Mouse (Mus musculus) myocyte (in vitro differentiated cells): ENCODE results near the gene Sbpl. TPM values are rescaled to one million over a fixed set of nuclear protein-coding genes. Genes with fewer than 3 reads are reported as not detected.

Experiments used
- H3K27me3 ChIP-seq: one replicate; pipeline ENCODE4 v1.6.1; 2011; ENCODE audit not compliant: control insufficient read depth, insufficient read depth, insufficient read length
- H3K36me3 ChIP-seq: one replicate; pipeline ENCODE4 v1.6.1; 2011; ENCODE audit not compliant: control insufficient read depth, insufficient read depth
- H3K4me2 ChIP-seq: one replicate; pipeline ENCODE4 v1.6.1; 2011; ENCODE audit warnings: low read depth, control low read depth
- H3K4me3 ChIP-seq: one replicate; pipeline ENCODE4 v1.5.1; 2011; ENCODE audit warnings: mild to moderate bottlenecking, control low read depth, moderate library complexity
- H3K79me2 ChIP-seq: one replicate; pipeline ENCODE4 v1.6.1; 2011; ENCODE audit not compliant: control insufficient read depth, insufficient read depth
- H3ac ChIP-seq: one replicate; pipeline ENCODE4 v1.6.1; 2011; ENCODE audit not compliant: control insufficient read depth, insufficient read length
- CEBPB ChIP-seq: IDR thresholded peaks from 2 replicates; pipeline ENCODE4 v1.6.1; 2011; ENCODE audit warnings: mild to moderate bottlenecking, moderate library complexity; ENCODE audit not compliant: poor library complexity, insufficient read depth, severe bottlenecking
- E2F4 ChIP-seq: IDR thresholded peaks from one replicate; pipeline ENCODE4 v1.6.1; 2011; ENCODE audit warnings: mild to moderate bottlenecking, control low read depth, moderate library complexity; ENCODE audit not compliant: insufficient read depth
- MAX ChIP-seq: IDR thresholded peaks from one replicate; pipeline ENCODE4 v1.6.1; 2011; ENCODE audit warnings: low read depth, mild to moderate bottlenecking, control low read depth
- MYOD1 ChIP-seq, 3 experiments: IDR thresholded peaks; one replicate each; pipeline ENCODE4 v1.6.1; 2011; ENCODE audit warnings: control low read depth in 2 of 3, low read depth in 2 of 3, mild to moderate bottlenecking in 2 of 3, moderate library complexity in 1 of 3; ENCODE audit not compliant: insufficient read length in 2 of 3, control insufficient read depth in 1 of 3
- MYOG ChIP-seq, 3 experiments: IDR thresholded peaks; one replicate each; pipeline ENCODE4 v1.6.1; 2011; ENCODE audit warnings: control low read depth in 2 of 3, low read depth in 2 of 3, mild to moderate bottlenecking in 2 of 3; ENCODE audit not compliant: insufficient read length in 2 of 3, control insufficient read depth in 1 of 3, insufficient read depth in 1 of 3
- POLR2A ChIP-seq: IDR thresholded peaks from one replicate; pipeline ENCODE4 v1.6.1; 2011; ENCODE audit warnings: low read depth, mild to moderate bottlenecking, control low read depth, moderate library complexity; ENCODE audit not compliant: insufficient read length
- POLR2AphosphoS2 ChIP-seq: IDR thresholded peaks from one replicate; pipeline ENCODE4 v1.6.1; 2011; ENCODE audit warnings: low read depth, control low read depth; ENCODE audit not compliant: insufficient read length
- REST ChIP-seq: IDR thresholded peaks from one replicate; pipeline ENCODE4 v1.6.1; 2011; ENCODE audit warnings: mild to moderate bottlenecking, control low read depth, moderate library complexity; ENCODE audit not compliant: insufficient read depth, insufficient read length
- SRF ChIP-seq: IDR thresholded peaks from one replicate; pipeline ENCODE4 v1.6.1; 2011; ENCODE audit warnings: low read depth; ENCODE audit not compliant: control insufficient read depth, insufficient read length
- TCF12 ChIP-seq: IDR thresholded peaks from one replicate; pipeline ENCODE4 v1.6.1; 2011; ENCODE audit warnings: mild to moderate bottlenecking, control low read depth; ENCODE audit not compliant: poor library complexity, insufficient read depth, severe bottlenecking
- TCF3 ChIP-seq: IDR thresholded peaks from one replicate; pipeline ENCODE4 v1.6.1; 2011; ENCODE audit warnings: low read depth, control low read depth; ENCODE audit not compliant: insufficient read length
- USF1 ChIP-seq: IDR thresholded peaks from one replicate; pipeline ENCODE4 v1.6.1; 2011; ENCODE audit warnings: low read depth, mild to moderate bottlenecking, control low read depth, moderate library complexity
- polyA plus RNA-seq: library from polyadenylated mRNA; unstranded; fragments of >200 nt; fragmentation: generic; extraction: Trizol; gene quantifications from one replicate; pipeline ENCODE4 v1.2.1, GENCODE M21; 2012; ENCODE audit warnings: missing spikeins

The Sbpl gene
- polyA plus RNA-seq, 1 experiment, result not detected

- Histone ChIP-seq H3K4me3 (no peak overlapping the region), H3ac (no peak overlapping the region), H3K27me3 (peaks cover 4% of the 10 kb centered on the region), H3K36me3 (no peaks in the 10 kb centered on the region), H3K79me2 (no peaks in the 10 kb centered on the region), H3K4me2 (no peak overlapping the region)
- TF ChIP-seq MAX (no peak), SRF (no peak), E2F4 (no peak), USF1 (no peak), TCF12 (no peak)
Measured at GRCm38 (mm10) chr17:23971315-23971714, 16.2 kb upstream of the Sbpl start.

- peaks cover 4% of the 10 kb centered on the region for H3K27me3 ChIP-seq
- H3K4me2 ChIP-seq, result no peak overlapping the region
- H3K36me3 ChIP-seq, result no peaks in the 10 kb centered on the region
- no peak overlapping the region for H3K4me3 ChIP-seq
- H3ac ChIP-seq, result no peak overlapping the region
- no peaks in the 10 kb centered on the region for H3K79me2 ChIP-seq
- TF ChIP-seq POLR2AphosphoS2 (no peak), MYOD1 (IDR thresholded peaks at IDR 0.05; ENCODE audit: control insufficient read depth in 1 of 3, insufficient read length in 2 of 3, low read depth in 2 of 3) (no peak), USF1 (no peak), POLR2A (no peak), MAX (no peak)
Measured at GRCm38 (mm10) chr17:23969231-23969630, 14.2 kb upstream of the Sbpl start.

DNA sequence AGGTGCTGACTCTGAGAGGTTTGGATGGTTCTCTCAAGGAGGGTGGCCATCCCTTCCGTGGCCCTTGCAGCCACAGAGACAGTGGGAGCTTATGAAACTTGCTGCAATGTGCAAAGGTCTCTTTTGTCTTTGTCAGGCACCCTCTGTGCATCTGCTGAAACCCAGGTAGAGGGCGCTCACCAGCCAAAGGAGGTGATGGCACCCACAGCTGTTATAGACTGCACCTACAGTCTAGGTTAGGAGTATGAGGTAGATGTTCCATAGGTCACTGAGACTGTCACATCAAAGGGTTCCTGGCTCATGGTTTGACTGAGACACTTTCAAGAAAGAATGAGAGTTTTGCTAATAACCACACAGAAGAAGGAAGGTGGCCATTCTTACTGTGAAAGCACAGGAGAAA, 13.7 kb upstream of the Sbpl start:
- TF ChIP-seq MYOD1 (IDR thresholded peaks at IDR 0.05; ENCODE audit: control insufficient read depth in 1 of 3, insufficient read length in 2 of 3, low read depth in 2 of 3) (no peak), USF1 (no peak), TCF12 (no peak), SRF (no peak), MYOG (IDR thresholded peaks at IDR 0.05; ENCODE audit: control insufficient read depth in 1 of 3, insufficient read depth in 1 of 3, insufficient read length in 2 of 3, low read depth in 2 of 3) (no peak), POLR2A (no peak), MAX (no peak), POLR2AphosphoS2 (no peak), TCF3 (no peak), REST (no peak), E2F4 (no peak), CEBPB (no peak)
- Histone ChIP-seq H3K27me3 (peaks cover 4% of the 10 kb centered on the region), H3K79me2 (no peaks in the 10 kb centered on the region), H3K4me3 (no peak overlapping the region), H3K4me2 (no peak overlapping the region), H3K36me3 (no peaks in the 10 kb centered on the region), H3ac (no peak overlapping the region)

DNA sequence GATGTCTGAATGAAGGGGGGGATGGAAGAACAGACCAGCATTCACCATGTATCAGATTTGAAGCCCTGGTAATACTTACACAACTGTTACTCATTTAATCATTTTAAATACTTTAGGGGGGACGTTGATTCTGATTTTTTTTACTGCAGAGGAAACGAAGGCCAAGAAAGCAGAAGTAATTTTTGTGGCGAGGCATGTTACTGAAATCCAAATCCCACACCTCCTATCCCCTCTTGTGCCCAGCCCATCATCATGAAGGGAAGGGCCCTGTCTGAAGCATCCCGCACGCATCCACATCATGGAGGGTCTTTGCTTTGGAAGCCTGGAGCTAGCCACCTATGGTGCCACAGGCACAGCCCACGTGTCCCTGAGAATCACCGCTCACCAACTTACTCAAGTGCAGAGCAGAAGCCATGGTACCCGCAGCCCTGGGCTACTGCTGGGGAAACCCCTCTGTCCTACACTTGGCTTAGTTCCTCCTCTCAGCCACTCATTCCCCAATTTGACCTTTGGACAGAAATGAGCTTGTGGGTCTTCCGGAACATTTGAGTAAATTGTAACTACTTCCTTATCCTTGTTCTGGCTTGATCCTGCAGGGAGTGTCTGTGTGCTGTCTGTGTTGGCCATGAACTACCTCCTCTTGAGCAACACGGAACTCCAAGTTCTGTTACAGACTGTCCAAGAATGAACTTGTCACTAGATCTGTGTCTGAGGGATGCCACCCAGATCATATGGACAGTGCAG, 11.8 kb upstream of the Sbpl start:
- no peak overlapping the region for H3K4me3 ChIP-seq
- H3K4me2 ChIP-seq, result no peak overlapping the region
- TF ChIP-seq REST (no peak), USF1 (no peak), POLR2AphosphoS2 (no peak), E2F4 (no peak), MYOD1 (IDR thresholded peaks at IDR 0.05; ENCODE audit: control insufficient read depth in 1 of 3, insufficient read length in 2 of 3, low read depth in 2 of 3) (no peak), MAX (no peak), MYOG (IDR thresholded peaks at IDR 0.05; ENCODE audit: control insufficient read depth in 1 of 3, insufficient read depth in 1 of 3, insufficient read length in 2 of 3, low read depth in 2 of 3) (no peak), POLR2A (no peak), TCF12 (no peak), CEBPB (no peak), TCF3 (no peak)
- no peaks in the 10 kb centered on the region for H3K36me3 ChIP-seq
- H3K79me2 ChIP-seq, result no peaks in the 10 kb centered on the region
- no peak overlapping the region for H3ac ChIP-seq
- H3K27me3 ChIP-seq, result peaks cover 4% of the 10 kb centered on the region

DNA sequence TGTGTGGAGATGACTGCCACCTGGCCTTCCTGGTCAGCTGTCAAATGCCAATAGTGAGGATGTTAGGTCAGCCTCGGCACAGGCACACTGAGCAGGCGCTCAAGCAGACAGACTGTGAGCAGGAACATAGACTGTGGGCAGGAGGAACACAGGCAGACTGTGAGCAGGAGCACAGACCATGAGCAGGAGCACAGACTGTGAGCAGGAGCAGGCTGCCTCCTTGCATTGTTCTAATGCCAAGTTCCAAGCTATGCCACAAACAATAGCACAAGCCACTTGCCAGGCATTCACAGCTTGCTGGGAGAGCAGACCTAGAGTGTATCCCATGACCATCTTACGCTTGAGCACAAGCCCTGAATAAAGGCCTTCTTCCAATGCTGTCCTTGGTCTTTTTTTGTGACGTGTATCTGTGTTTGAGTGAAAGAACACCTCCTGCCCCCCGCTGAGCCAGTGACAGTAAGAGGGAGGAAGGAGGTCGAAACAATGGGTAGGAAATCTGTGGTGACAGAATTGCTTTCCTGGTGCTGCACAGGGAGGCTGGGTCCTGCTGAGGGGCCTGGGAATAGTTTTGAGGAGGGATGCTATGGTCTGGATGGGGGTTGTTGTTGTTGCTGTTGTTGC, 10.8 kb upstream of the Sbpl start:
- Histone ChIP-seq H3K27me3 (peaks cover 4% of the 10 kb centered on the region), H3K4me3 (no peak overlapping the region), H3K4me2 (no peak overlapping the region), H3K36me3 (no peaks in the 10 kb centered on the region), H3K79me2 (no peaks in the 10 kb centered on the region), H3ac (no peak overlapping the region)
- TF ChIP-seq MAX, result no peak
- peak in 1 of 3 experiments; percentile 14 for TF ChIP-seq MYOD1 (IDR thresholded peaks at IDR 0.05; ENCODE audit: control insufficient read depth in 1 of 3, insufficient read length in 2 of 3, low read depth in 2 of 3)
